Mouse (Mus musculus) frontal cortex, postnatal 14 days (tissue): ENCODE measurements around the gene Ino80e.
"Not testable (repeated sequence)": the region's sequence is repeated elsewhere in the genome, so short reads cannot be mapped to it uniquely, and the experiment has no call there.

Experiments used
- DNase-seq, 2 experiments: peaks; one replicate each; pipeline ENCODE4 v3.0.0; 2022; ENCODE audit warnings: low spot score in 2 of 2

Ino80e gene

DNA sequence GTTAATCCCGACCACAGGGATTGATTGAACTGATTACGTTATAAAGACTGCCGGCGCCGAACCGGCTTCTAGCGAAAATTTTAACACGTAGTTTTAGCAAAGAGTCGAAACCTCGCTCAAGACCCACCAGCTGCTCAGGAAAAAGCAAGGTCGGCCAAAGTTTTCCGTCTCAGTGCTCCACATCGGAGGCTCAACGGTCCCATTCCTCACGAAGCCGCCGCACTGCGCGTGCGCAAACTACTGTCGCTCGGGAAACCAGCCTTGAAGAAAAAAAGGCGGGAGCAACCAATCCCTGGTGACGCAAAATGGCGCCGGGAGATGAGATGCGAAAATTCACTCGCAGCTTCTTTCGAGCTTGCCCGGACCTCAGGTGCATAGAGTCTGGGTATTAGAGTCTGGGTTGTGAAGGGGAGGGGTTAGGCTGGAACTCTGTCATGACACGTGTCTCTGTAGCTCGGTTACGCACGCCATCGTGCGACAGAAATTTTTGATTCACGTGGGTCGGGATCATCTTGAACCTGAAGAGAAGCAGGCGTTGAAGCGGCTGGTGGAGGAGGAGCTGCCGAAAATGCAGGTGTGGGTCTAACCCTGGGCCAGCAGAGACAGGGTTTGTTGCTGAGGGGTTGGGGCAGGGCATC, at the start of gene Ino80e:
Ino80e (minus strand) TSS at position 231 of the 638 bp plus-strand sequence.
- peak; percentile 92 to 94 for DNase-seq

DNA sequence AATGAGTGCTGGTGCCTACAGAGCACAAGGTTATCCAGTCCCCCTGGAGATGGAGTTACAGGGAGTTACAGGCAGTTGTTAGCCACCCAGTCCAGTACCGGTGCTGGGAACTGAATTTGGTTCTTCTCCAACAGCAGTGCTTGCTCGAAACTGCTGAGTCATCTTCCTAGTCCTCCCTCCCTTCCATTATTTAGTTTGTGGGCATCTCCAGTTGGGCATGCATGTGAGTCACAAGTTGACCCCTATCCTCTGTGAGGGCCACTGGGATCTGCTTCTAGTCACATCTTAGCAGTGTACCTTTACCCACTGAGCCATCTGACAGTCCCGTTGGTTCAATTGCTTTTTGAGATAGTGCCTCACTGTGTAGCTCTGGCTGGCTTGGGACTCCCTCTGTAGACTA, 43.4 kb upstream of the Ino80e start:
- DNase-seq = no peak

DNA sequence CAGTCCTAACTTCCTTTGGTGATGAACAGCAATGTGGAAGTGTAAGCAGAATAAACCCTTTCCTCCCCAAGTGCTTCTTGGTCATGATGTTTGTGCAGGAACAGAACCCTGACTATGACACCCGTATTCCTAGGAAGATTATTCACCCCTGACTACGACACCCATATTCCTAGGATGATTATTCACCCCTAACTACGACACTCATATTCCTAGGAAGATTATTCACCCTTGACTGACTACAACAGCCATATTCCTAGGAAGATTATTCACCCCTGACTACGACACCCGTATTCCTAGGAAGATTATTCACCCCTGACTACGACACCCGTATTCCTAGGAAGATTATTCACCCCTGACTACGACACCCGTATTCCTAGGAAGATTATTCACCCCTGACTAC, 37.6 kb upstream of the Ino80e start:
- not testable (repeated sequence) for DNase-seq

DNA sequence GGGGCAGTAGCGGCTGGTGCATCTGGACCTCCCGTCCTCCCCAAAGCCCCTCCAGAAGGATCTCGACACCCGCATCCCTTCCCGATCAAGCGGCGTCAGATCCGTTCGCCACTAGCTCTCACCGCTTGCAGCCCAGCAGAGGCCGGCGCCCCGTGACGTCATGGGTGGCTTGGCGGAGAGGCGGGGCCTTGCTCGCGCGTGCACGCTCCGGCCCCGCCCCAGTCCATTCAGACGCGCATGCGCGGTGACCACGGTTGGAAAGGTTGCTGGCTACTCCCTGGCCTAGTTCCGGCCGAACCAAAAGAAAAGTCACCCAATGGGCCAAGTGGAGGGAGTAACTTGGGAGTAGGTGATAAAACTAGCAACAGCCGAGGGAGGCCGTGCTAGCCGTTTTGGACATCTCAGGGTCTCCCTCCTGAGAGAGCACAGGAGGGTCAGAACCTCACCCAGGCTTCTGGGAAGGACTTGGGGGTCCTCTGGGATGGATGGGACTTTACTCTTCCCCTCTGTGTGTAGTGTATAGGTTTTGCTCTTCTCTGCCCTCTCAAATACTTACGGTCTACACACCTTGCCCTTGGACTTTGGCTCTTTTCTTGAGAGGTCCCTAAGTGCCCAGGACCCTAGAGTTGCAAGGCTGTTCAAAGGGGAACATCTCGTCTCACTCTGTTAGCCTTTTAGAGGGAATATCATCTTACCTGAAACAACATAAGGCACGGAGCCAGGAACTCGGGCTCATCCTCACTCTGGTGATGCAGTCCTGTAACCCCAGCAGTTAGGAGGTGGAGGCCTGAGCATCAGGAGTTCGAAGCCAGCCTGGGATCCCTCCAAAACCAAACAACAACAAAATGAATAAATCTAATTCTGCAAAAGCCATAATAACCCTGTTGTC, 36.2 kb upstream of the Ino80e start:
- DNase-seq = peak; percentile 83 to 93

DNA sequence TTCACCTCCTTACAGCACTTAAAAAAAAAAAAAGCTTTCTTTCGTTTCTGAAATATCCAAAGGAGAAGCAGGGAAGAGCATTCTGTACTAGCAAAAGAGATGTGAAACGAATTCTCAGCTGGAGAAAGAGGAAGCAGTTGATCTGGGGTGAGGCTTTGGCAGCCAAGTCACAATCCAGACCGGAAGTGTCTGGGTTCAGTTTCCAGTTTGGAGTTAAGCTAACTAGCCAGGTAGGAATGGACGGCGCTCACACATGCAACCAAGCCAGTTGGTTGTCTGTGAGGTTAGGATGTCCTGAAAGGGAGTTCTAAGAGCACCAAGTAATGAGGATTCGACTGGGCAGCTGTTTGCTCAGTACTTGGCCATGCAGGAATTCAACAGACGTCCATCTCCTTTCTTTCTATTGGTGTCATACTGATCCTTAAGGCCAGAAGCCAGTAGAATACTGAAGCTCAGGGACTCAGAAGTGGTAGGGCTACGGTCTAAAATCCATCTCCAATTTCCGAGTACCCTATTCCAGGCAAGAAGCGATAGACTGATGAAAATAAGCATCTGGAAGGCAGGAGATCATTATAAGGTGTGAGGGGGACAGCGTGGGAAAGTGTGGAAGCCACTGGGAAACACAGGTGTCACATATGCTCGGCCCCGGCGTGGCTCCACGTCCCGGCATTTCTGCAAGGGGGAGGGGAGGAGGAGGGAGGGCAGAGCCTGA, 35.4 kb upstream of the Ino80e start:
- no peak for DNase-seq

DNA sequence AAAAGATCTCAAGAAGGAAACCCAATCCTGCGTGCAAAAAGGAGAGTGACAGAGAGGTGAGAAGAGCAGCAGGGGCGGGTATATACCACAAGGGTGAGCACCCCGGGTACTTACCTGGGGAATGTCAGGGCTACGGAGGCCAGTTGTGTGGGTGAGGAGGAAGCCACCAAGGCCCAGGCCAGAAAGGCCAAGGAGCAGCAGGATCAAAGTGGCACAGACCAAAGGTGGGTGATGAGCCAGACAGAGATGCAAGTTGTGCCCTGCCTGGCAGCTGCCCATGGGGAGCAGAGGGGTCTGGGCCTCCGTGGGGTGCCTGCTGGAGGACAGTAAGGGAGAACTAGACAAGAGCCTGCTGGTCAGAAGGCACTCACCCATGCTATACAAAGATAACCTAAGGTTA, 34.7 kb upstream of the Ino80e start:
- DNase-seq = no peak

DNA sequence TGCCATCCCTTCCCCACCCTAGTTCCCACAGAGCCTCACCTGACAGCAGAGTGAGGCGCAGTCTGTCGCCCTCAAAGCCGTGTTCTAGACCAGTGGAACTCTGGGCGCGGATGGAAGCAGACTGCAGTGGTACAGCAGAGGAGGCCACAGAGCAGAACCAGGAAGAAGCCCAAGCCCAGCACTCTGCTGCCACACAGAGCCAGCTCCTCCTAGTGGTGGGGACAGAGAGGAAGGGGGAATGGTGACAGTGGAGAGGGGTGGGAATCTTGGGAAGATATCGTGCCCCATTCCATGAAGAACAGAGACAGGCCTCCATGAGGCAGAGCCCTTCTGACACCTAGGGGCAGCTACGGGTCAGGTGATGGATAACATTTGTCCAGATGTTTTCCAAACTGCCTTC, 26.7 kb upstream of the Ino80e start:
- DNase-seq = no peak

DNA sequence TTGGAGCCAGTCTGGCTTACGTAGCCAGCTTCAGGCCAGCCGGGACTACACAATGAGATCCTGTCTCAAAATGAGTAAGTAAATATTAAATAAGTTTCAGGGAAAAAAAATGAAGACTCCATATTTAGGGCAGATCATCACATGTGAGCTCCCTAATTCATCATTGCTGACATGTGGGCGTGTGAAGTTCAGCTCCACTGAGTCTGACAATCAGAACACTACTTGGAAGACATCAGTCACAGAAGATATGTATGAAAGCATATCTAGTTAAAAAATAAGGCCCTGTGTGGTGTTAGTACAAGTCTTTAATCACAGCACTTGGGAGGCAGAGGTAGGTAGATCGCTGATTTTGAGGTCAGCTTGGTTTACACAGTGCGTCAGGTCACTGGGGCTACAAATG, 25.1 kb upstream of the Ino80e start:
- DNase-seq = no peak

DNA sequence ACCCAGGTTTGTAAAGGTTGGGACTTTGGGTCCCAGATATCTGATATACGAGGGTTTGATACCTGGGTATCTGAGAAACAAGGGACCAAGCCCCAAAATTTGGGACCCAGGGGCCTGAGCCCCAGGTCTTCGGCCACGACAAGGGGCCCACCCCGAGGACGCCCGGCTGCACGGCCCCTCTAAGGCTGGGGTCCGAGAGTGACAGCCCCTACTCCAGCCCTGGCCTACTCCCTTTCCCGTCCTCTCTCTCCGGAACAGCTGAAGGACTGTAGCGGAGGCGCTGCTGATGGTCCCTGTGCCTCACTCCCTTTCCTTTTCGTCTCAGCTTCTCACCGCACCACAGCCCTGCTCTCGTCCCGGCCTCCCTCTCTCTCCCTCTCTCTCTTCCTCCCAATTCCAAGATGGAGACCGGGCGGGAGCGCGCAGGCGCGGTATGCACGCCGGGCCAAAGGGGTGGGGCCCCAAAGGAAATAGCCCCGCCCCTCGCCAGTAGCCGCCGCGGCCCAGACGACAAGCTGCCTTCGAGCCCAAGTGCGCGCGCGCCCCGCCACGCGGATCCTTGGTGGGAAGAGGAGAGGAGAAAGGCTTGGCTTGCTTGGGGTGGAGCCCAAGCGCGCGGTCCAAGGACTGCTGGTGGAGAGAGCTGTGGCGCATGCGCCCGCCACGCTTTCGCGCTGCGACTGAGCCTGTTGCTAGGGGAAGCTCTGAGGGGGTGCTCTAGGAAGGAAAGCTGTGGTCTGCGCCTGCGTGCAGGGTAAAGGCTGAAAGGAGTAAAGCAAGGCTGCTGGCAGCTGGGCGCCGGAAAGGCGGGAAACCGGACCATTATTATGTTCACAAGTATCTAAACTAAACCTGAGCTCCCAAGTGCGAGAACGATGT, 22.3 kb upstream of the Ino80e start, which contains the start of gene Taok2:
Taok2 (minus strand) TSS at position 418 of the 879 bp plus-strand sequence.
- peak; percentile 96 to 98 for DNase-seq

DNA sequence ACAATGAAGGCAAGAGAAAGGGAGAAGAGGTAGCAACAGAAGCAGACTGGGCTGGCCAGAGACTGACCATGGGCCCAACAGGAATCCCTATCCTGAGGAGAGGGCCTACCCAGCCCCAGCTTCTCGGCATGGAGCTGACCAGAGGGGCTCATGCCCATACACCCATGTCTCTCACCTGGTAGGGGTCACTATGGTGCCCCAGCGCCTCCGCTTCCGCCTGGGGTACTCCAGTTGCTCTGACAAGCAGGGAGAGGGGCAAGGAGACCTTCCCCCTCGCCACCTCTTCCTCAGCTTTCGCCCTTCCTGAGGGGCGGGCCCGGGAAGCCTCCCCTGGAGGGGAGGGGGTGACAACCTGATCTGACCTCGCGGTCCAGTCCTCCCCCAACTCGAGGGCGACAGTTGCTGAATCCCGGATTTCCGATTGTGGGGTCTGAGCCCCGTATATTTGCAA, 21.6 kb upstream of the Ino80e start:
- no peak for DNase-seq

DNA sequence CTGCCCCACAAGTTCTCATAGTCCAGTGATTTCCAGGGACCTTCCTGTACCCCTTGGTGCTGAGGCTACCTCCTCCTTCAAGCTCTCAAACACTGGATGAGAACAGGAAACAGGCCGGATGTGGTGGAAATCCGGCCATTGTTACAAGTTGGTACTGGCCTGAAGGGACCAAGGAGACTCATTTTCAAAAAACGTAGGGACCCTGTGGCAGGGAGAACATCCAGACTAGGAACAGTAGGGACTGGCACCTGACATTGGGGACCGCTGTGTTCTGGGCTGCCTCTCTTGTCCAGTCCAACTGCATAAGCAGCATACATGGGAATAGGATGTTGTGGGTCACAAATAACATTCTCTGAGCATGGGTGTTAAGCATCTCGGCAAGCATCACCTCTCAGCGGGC, 18.9 kb upstream of the Ino80e start:
- DNase-seq = no peak

DNA sequence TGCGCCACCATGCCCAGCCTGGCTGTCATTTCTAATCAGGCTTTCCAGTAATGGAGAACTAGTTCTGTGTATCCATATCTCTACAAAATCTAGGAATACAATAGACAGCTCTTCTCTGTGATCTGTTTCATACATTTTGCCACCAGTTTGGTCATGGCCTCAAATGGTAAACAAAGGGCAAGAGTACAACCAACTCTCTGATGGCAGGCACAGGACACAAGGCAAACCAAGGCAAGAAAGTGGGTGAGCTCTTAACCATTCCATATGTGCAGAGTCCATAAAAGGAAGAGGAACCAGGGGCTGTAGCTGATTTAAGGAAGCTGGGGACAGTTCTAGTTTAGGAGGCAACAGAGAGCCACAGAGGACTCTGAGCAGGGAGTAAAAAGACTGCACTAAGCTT, 15.1 kb upstream of the Ino80e start:
- DNase-seq = no peak

DNA sequence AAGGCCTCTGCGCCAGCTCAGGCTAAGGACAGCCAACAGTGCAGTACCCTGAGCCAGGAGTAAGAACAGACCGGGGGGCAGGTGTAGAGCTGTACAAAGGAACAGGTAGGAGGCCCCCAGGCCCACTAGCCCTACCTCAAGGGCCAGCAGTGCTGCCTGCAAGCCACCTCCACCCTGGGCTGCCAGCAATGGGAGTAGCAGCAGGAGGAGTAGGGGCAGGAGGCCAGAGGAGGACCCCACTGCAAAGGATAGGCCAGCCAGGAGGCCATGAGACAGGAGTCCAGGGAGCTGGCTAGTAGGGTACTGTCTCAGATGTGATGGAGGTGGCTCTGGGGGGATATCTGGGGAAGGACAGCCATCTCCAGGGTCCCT, 8.3 kb upstream of the Ino80e start:
- no peak for DNase-seq

DNA sequence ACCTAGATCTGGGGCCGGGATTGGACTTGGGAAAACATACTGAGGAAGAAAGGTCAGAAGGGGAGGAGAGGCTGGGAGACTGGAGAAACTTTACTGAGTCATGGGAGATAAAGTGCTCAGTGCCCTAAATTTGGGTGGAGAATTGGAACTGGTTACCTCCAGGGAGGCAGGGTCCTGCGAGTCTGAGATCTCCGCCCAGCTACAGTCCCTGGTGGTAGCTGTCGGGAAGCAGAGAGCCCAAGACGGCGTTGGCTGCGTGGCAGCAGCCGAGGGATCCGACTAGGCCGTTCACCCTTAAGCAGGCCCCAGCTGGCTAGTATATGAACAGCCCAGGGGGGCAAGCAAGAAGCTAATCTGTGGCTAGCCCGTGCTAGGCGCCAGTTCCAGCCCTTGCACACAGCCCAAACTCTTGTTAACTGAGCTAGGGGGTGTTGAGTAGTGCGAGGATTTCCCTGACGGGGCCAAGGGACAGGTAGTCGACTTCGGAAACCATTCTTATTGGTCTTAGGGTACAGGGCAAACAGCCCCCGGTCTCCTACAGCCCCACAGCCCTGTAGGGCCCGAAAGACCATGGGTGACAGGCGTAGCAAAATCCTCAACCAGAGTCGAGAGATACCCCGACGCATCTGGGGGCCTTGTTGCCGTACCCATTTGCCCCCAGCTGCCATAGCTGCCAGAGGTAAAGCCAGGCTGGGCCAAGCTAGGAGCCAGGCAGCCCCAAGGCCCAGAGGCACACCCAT, 7.8 kb upstream of the Ino80e start:
- no peak for DNase-seq

DNA sequence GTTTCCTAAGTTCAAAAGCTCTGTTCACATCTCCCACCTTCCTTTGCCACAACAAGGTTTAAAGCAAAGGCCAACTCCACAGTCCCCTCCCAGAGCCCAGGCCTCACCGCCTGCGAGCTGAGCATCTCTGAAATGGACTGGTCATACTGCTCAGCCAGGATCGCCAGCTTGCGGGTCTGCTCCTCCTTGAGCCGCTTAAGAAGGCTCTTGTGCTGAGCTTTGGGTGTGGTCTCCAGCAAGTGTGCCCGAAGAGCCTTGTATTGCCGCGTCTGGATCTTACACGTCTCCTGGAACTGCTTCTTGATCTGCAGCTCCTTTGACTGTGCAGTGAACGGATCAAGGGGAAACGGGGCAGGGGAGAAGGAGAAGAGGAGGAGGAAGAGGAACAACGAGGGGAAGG, 5.8 kb upstream of the Ino80e start:
- DNase-seq = no peak

DNA sequence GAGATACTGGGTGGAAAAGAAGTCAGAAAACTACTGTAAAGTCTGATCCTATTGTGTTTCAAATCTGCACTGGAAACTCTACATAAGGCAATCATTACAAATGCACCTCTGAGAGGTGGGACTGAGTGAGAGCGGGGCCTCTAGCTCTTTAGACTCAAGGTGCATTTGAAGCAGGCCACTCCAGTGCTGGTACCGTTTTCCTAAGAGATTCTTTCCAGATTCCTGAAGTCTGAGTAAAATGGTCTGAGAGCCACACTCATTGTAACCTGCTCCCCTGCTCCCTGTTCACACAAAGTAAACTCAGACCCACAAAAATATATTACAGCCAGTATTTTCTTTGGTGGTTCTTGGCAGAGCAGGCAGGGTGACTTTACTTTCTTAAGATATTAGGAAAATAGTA, 5.4 kb upstream of the Ino80e start:
- DNase-seq = no peak

DNA sequence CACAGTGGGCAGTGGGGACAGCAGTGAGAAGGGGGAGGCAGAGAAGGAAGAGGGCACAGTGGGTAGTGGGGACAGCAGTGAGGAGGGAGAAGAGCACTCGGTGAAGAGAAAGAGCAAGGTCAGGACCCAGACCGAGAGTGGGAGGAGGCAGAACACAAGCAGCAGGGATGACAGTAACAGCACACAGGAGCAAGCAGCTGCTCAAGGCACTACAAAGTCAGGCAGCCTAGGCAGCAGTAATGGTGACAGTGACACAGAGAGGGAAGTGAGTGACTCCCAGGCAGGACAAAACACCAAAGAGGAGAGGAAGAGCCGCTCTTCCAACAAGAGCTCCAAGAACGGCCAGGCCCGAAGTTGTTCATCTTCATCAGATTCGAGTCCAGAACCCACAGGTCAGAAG, 1.6 kb upstream of the Ino80e start:
- DNase-seq = no peak

DNA sequence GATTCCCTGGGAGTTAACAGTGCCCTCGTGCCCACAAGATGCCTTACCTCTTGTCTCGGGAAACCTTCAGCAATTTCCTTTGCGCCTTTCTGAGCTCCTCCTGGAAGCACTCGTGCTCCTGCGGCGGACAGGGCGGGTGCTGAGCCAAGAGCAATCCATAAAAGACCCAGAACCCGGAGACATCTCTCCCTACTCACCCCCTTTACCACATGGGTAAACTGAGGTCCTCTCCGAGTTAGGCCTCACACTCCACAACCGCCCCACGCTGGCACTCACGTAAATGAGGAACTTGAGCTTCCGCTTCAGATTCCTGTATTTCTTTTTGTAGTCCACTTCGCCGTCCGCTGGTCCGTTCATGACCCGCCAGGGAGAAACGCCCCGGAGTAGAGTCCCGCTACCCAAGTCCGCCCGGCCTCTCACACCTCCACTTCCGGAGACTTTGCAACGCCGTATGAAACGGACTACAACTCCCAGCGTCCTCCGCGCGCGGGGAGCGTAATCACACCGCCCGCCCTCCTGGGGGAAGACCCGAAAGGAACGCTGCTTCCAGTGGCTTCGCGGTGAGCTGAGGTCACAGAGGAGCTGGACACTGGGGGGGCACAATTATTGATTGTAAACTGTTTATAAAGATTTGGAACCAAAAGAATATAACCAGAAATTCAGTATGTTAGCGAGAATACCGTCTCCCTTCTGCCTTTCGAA, 597 bp downstream of the Ino80e start, which contains the start of gene Hirip3:
Hirip3 (plus strand) TSS at position 544 of the 702 bp plus-strand sequence.
- peak; percentile 88 to 89 for DNase-seq

DNA sequence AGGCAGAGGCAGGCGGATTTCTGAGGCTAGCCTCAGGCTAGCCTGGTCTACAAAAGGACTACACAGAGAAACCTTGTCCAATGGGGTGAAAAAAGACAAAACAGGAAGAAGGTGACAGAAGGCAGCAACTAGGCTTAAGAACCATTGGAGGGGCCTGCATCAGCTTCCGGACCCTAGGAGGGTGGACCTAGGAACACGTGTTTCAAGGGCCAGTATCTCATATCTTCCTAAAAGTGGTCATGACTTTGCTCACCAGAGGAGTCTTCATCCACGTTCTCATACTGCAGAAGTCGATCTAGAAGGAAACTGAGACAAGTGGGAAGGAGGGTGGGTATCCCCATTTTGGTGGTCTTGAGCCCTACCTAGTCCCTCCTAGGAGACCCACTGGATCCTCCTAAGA, 1.2 kb downstream of the Ino80e start:
- no peak for DNase-seq
